Mouse (Mus musculus) forebrain, embryonic 10.5 days (tissue): ENCODE results near the gene Tpsab1. TPM values are rescaled to one million over a fixed set of nuclear protein-coding genes. Genes with fewer than 3 reads are reported as not detected.

Experiments used
- DNase-seq: peaks from one replicate; pipeline ENCODE4 v3.0.0-alpha.2; 2017; ENCODE audit warnings: low spot score; ENCODE audit errors: extremely low spot score
- H3K27ac ChIP-seq: fragments of 300-500 bp; sonication (generic); 2 replicates; pipeline ENCODE4 v1.5.1; 2016; ENCODE audit warnings: mild to moderate bottlenecking
- H3K27me3 ChIP-seq: fragments of 300-500 bp; sonication (generic); 2 replicates; pipeline ENCODE4 v1.6.1; 2016; ENCODE audit warnings: mild to moderate bottlenecking; ENCODE audit not compliant: poor library complexity, severe bottlenecking
- H3K36me3 ChIP-seq: fragments of 300-500 bp; sonication (generic); replicated peaks from 2 replicates; pipeline ENCODE4 v1.6.1; 2016; ENCODE audit warnings: mild to moderate bottlenecking, moderate library complexity
- H3K4me1 ChIP-seq: fragments of 300-500 bp; sonication (generic); 2 replicates; pipeline ENCODE4 v1.6.1; 2016
- H3K4me3 ChIP-seq: fragments of 300-500 bp; sonication (generic); 2 replicates; pipeline ENCODE4 v1.5.1; 2016; ENCODE audit warnings: mild to moderate bottlenecking, moderate library complexity
- H3K9me3 ChIP-seq: fragments of 300-500 bp; sonication (generic); 2 replicates; pipeline ENCODE4 v1.6.1; 2016; ENCODE audit warnings: mild to moderate bottlenecking, moderate library complexity
- WGBS: fragments of 180-500 bp; shearing (Covaris S2); methylation state at CpG from one replicate; pipeline ENCODE4 v1.1.7; 2016; 5-methylcytosine and 5-hydroxymethylcytosine counted together
- polyA plus RNA-seq: library from polyadenylated mRNA; unstranded; fragments of >200 nt; fragmentation: Nextera tagmentation; extraction: Ambion mirVana; gene quantifications from 2 replicates; pipeline ENCODE4 v1.2.1, GENCODE M21; 2016

Tpsab1 gene
- polyA plus RNA-seq, 1 experiment from 2014 or later, result not detected

GRCm38 (mm10) chr17:25320819-25321218 is 24.5 kb downstream of the Tpsab1 start:
- Histone ChIP-seq H3K4me3 (no peak overlapping the region), H3K9me3 (no peaks in the 10 kb centered on the region), H3K27ac (no peak overlapping the region), H3K4me1 (no peaks in the 10 kb centered on the region), H3K27me3 (no peaks in the 10 kb centered on the region), H3K36me3 (no peaks in the 10 kb centered on the region)
- 92% methylated on average over 8 of the region's 8 CpGs for WGBS
- DNase-seq, result no peak

- H3K9me3 ChIP-seq, result no peaks in the 10 kb centered on the region
- H3K27me3 ChIP-seq, result no peaks in the 10 kb centered on the region
- WGBS, result 89% methylated on average over 5 of the region's 5 CpGs
- no peak for DNase-seq
- no peak within 1 kb of the TSS for H3K4me3 ChIP-seq
- no peaks in the 10 kb centered on the region for H3K4me1 ChIP-seq
- no peaks in the 10 kb centered on the region for H3K36me3 ChIP-seq
- no peak within 1 kb of the TSS for H3K27ac ChIP-seq
Observed at GRCm38 (mm10) chr17:25318354-25318753, 27.0 kb downstream of the Tpsab1 start, which contains the start of gene Prss29. Gene Prss29, plus strand, starts transcription at chr17:25318654.

- Histone ChIP-seq H3K4me3 (no peak within 1 kb of the TSS), H3K27me3 (no peaks in the 10 kb centered on the region), H3K27ac (no peak within 1 kb of the TSS), H3K4me1 (no peaks in the 10 kb centered on the region), H3K9me3 (no peaks in the 10 kb centered on the region), H3K36me3 (no peaks in the 10 kb centered on the region)
- WGBS, result 86% methylated on average over 4 of the region's 4 CpGs
- DNase-seq, result no peak
Observed at GRCm38 (mm10) chr17:25308346-25308745, 37.0 kb downstream of the Tpsab1 start, which contains the start of gene Prss28. Gene Prss28, plus strand, starts transcription at chr17:25308646.

- H3K9me3 ChIP-seq, result no peaks in the 10 kb centered on the region
- no peaks in the 10 kb centered on the region for H3K27me3 ChIP-seq
- no peak within 1 kb of the TSS for H3K4me3 ChIP-seq
- WGBS, result 94% methylated on average over 5 of the region's 5 CpGs
- DNase-seq, result no peak
- H3K36me3 ChIP-seq, result no peaks in the 10 kb centered on the region
- no peaks in the 10 kb centered on the region for H3K4me1 ChIP-seq
- no peak within 1 kb of the TSS for H3K27ac ChIP-seq
Observed at GRCm38 (mm10) chr17:25298094-25298493, 47.3 kb downstream of the Tpsab1 start, which contains the start of gene Prss34. Gene Prss34, plus strand, starts transcription at chr17:25298394.

GRCm38 (mm10) chr17:25294111-25294510 is 51.3 kb downstream of the Tpsab1 start:
- Histone ChIP-seq H3K4me1 (no peaks in the 10 kb centered on the region), H3K9me3 (no peaks in the 10 kb centered on the region), H3K4me3 (no peak overlapping the region), H3K27ac (no peak overlapping the region), H3K27me3 (no peaks in the 10 kb centered on the region), H3K36me3 (no peaks in the 10 kb centered on the region)
- DNase-seq, result no peak
- WGBS, result 76% methylated on average over 1 of the region's 1 CpGs

GRCm38 (mm10) chr17:25293495-25293894 is 51.9 kb downstream of the Tpsab1 start:
- H3K36me3 ChIP-seq, result no peaks in the 10 kb centered on the region
- 89% methylated on average over 5 of the region's 5 CpGs for WGBS
- DNase-seq, result no peak
- no peaks in the 10 kb centered on the region for H3K9me3 ChIP-seq
- no peak overlapping the region for H3K27ac ChIP-seq
- H3K4me3 ChIP-seq, result no peak overlapping the region
- H3K4me1 ChIP-seq, result no peaks in the 10 kb centered on the region
- no peaks in the 10 kb centered on the region for H3K27me3 ChIP-seq

Other genes with a start within 250 kb of the Tpsab1 start
- 54.6 TPM in 2 replicates for gene Telo2, start 229.6 kb downstream of the Tpsab1 start, polyA plus RNA-seq
- gene Ptx4, start 224.8 kb downstream of the Tpsab1 start, polyA plus RNA-seq, result 0.30 TPM in 1 of 2 replicates, not detected in the other
- gene Clcn7, start 212.2 kb downstream of the Tpsab1 start, polyA plus RNA-seq, result 24.3 and 24.7 TPM in 2 replicates
- gene Ccdc154, start 183.1 kb downstream of the Tpsab1 start, polyA plus RNA-seq, result not detected in 2 replicates
- gene Gm38655, start 170.1 kb downstream of the Tpsab1 start, polyA plus RNA-seq, result not detected in 2 replicates
- gene BC003965, start 161.0 kb downstream of the Tpsab1 start, polyA plus RNA-seq, result 38.7 and 39.0 TPM in 2 replicates
- gene Unkl, start 157.2 kb downstream of the Tpsab1 start, polyA plus RNA-seq, result 8.0 and 8.3 TPM in 2 replicates
- 57.2 and 60.0 TPM in 2 replicates for gene Gnptg, start 105.4 kb downstream of the Tpsab1 start, polyA plus RNA-seq
- gene Tsr3, start 105.4 kb downstream of the Tpsab1 start, polyA plus RNA-seq, result 70.2 and 76.1 TPM in 2 replicates
- 0.53 and 0.59 TPM in 2 replicates for gene Baiap3, start 89.2 kb downstream of the Tpsab1 start, polyA plus RNA-seq
- 919 and 925 TPM in 2 replicates for gene Ube2i, start 70.9 kb downstream of the Tpsab1 start, polyA plus RNA-seq
- gene Prss34, start 47.2 kb downstream of the Tpsab1 start, polyA plus RNA-seq, result not detected in 2 replicates
- not detected in 2 replicates for gene Prss28, start 36.9 kb downstream of the Tpsab1 start, polyA plus RNA-seq
- not detected in 2 replicates for gene Prss29, start 26.9 kb downstream of the Tpsab1 start, polyA plus RNA-seq
- not detected in 2 replicates for gene Tpsb2, start 20.7 kb upstream of the Tpsab1 start, polyA plus RNA-seq
- not detected in 2 replicates for gene Tpsg1, start 23.7 kb upstream of the Tpsab1 start, polyA plus RNA-seq
- gene Cacna1h, start 88.2 kb upstream of the Tpsab1 start, polyA plus RNA-seq, result 1.7 and 2.2 TPM in 2 replicates
- gene Tekt4, start 109.1 kb upstream of the Tpsab1 start, polyA plus RNA-seq, result 0.18 TPM in 1 of 2 replicates, not detected in the other
- 0.10 TPM in 1 of 2 replicates, not detected in the other for gene Sstr5, start 151.7 kb upstream of the Tpsab1 start, polyA plus RNA-seq
- gene Sox8, start 225.1 kb upstream of the Tpsab1 start, polyA plus RNA-seq, result 10.9 and 12.1 TPM in 2 replicates
- 22.0 and 24.0 TPM in 2 replicates for gene Lmf1, start 233.5 kb upstream of the Tpsab1 start, polyA plus RNA-seq